In the genomic region with DNA sequence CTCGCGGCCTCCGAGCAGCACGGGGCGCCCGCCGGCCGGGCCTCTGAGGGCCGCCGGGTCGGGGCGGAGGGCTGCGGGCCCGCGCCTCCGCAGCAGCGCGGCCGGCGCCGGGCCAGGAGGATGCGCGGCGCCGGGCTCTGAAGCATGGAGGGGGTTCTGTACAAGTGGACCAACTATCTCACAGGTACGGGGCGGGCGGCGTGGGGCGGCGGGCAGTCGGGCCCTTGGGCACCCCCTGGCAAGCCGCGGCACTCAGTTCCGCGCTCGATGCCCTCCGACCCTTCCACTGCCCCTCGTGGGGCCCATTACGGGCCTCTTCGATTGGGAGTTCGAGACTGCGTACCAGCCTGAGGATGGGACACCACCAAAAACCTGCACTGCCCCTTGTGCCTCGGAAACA, we compare ENCODE assay signal across 7 mouse cellular contexts. TPM values are rescaled to one million over a fixed set of nuclear protein-coding genes. Genes with fewer than 3 reads are reported as not detected.
A peak's percentile ranks its signal among the peaks of the same experiment; 100 is the strongest.
DNase-seq lines count a peak whose midpoint lies in the region; ATAC-seq lines count a peak whose summit lies in the region.

No protein-coding gene starts in this region.

- DNase-seq in right cerebral cortex, postnatal 10 days (ENCODE audit: low spot score in 2 of 2) = peak; percentile 43 to 49
- DNase-seq in right cerebral cortex, postnatal 36 days (ENCODE audit: low spot score in 2 of 2) = no peak
- DNase-seq in cerebellum, adult 11 months = peak; percentile 37
- no peak for DNase-seq in forebrain, embryonic 14.5 days (ENCODE audit: low spot score)
- no peak for DNase-seq in left cerebral cortex, adult 8-10 months (ENCODE audit: low spot score in 2 of 2)

- ATAC-seq in forebrain, embryonic 14.5 days = peak; percentile 40
- ATAC-seq in limb, embryonic 15.5 days (ENCODE audit: insufficient number of reproducible peaks, low FRiP score, low TSS enrichment, low read depth) = no peak
- ATAC-seq in stomach, embryonic 15.5 days (ENCODE audit: insufficient read depth, low FRiP score, low read depth) = peak; percentile 28

- H3K4me1 ChIP-seq in forebrain, embryonic 14.5 days (ENCODE audit: control insufficient read depth, insufficient read depth, low read length) = peaks cover 18% of the 10 kb centered on the region
- peaks cover 22% of the 10 kb centered on the region for H3K4me1 ChIP-seq in limb, embryonic 15.5 days
- peaks cover 11% of the 10 kb centered on the region; the same call in 1 of the 2 replicates for H3K4me1 ChIP-seq in stomach, embryonic 15.5 days

- under 1% methylated on average over 34 of the region's 44 CpGs for WGBS in forebrain, embryonic 14.5 days
- under 1% methylated on average over 44 of the region's 44 CpGs for WGBS in limb, embryonic 15.5 days
- under 1% methylated on average over 42 of the region's 44 CpGs for WGBS in stomach, embryonic 15.5 days

- H3K27me3 ChIP-seq in forebrain, embryonic 14.5 days (replicated peaks; ENCODE audit: control insufficient read depth, insufficient read depth, low read length) = no peaks in the 10 kb centered on the region
- H3K27me3 ChIP-seq in limb, embryonic 15.5 days = no peaks in the 10 kb centered on the region
- no peaks in the 10 kb centered on the region for H3K27me3 ChIP-seq in stomach, embryonic 15.5 days (replicated peaks)

- H3K4me3 ChIP-seq in forebrain, embryonic 14.5 days (ENCODE audit: low read depth, low read length) = peak overlapping the region; percentile 87
- H3K4me3 ChIP-seq in limb, embryonic 15.5 days = peak overlapping the region; percentile 77
- peak overlapping the region; percentile 91 for H3K4me3 ChIP-seq in stomach, embryonic 15.5 days (replicated peaks)

- no peaks in the 10 kb centered on the region for H3K9me3 ChIP-seq in forebrain, embryonic 14.5 days (replicated peaks; ENCODE audit: control insufficient read depth, low read length)
- no peaks in the 10 kb centered on the region for H3K9me3 ChIP-seq in limb, embryonic 15.5 days
- no peaks in the 10 kb centered on the region for H3K9me3 ChIP-seq in stomach, embryonic 15.5 days

- peaks cover 8% of the 10 kb centered on the region for H3K36me3 ChIP-seq in forebrain, embryonic 14.5 days (ENCODE audit: control insufficient read depth, insufficient read depth, low read length)
- peaks cover 6% of the 10 kb centered on the region for H3K36me3 ChIP-seq in limb, embryonic 15.5 days
- H3K36me3 ChIP-seq in stomach, embryonic 15.5 days = no peaks in the 10 kb centered on the region

- H3K4me2 ChIP-seq in forebrain, embryonic 14.5 days (ENCODE audit: low read length) = peak overlapping the region; percentile 71
- peak overlapping the region; percentile 49 for H3K4me2 ChIP-seq in limb, embryonic 15.5 days
- peak overlapping the region; percentile 75 for H3K4me2 ChIP-seq in stomach, embryonic 15.5 days

- peak overlapping the region; percentile 74; the same call in 1 of the 2 replicates for H3K27ac ChIP-seq in forebrain, embryonic 14.5 days (ENCODE audit: low read depth, low read length)
- H3K27ac ChIP-seq in limb, embryonic 15.5 days = peak overlapping the region; percentile 89
- H3K27ac ChIP-seq in stomach, embryonic 15.5 days = peak overlapping the region; percentile 79

- H3K9ac ChIP-seq in forebrain, embryonic 14.5 days (ENCODE audit: low read length) = peak overlapping the region; percentile 91
- peak overlapping the region; percentile 77 for H3K9ac ChIP-seq in limb, embryonic 15.5 days
- peak overlapping the region; percentile 79 for H3K9ac ChIP-seq in stomach, embryonic 15.5 days

RNA-seq across cellular contexts. Expression of a gene that starts 0.4 kb away (rescaled TPM):
- polyA plus RNA-seq in forebrain, embryonic 14.5 days (2014; fragmentation: Nextera tagmentation; extraction: Ambion mirVana) = 5.6 and 5.7 TPM in 2 replicates
- 7.5 and 9.1 TPM in 2 replicates for polyA plus RNA-seq in limb, embryonic 15.5 days (2015; fragmentation: Nextera tagmentation; extraction: Ambion mirVana)
- polyA plus RNA-seq in stomach, embryonic 15.5 days (2015; fragmentation: Nextera tagmentation; extraction: Ambion mirVana) = 10.3 and 11.3 TPM in 2 replicates
- 10 to 100 TPM; 39.0 to 43.4 (median 40.7) TPM for total RNA-seq in left cerebral cortex, adult 8-10 months (2022)

RNA-seq across cellular contexts. Expression of a gene that starts 2.5 kb away (rescaled TPM):
- polyA plus RNA-seq in forebrain, embryonic 14.5 days (2014; fragmentation: Nextera tagmentation; extraction: Ambion mirVana) = 12.1 and 13.2 TPM in 2 replicates
- polyA plus RNA-seq in limb, embryonic 15.5 days (2015; fragmentation: Nextera tagmentation; extraction: Ambion mirVana) = 151 and 159 TPM in 2 replicates
- polyA plus RNA-seq in stomach, embryonic 15.5 days (2015; fragmentation: Nextera tagmentation; extraction: Ambion mirVana) = 68.8 and 74.0 TPM in 2 replicates
- total RNA-seq in left cerebral cortex, adult 8-10 months (2022) = 1 to 10 TPM; 4.4 to 6.1 (median 5.8) TPM

RNA-seq across cellular contexts. Expression of a gene that starts 27.2 kb away (rescaled TPM):
- 0.38 and 2.1 TPM in 2 replicates for polyA plus RNA-seq in forebrain, embryonic 14.5 days (2014; fragmentation: Nextera tagmentation; extraction: Ambion mirVana)
- polyA plus RNA-seq in limb, embryonic 15.5 days (2015; fragmentation: Nextera tagmentation; extraction: Ambion mirVana) = 0.15 and 0.53 TPM in 2 replicates
- 0.21 and 0.32 TPM in 2 replicates for polyA plus RNA-seq in stomach, embryonic 15.5 days (2015; fragmentation: Nextera tagmentation; extraction: Ambion mirVana)
- total RNA-seq in left cerebral cortex, adult 8-10 months (2022) = under 1 TPM in 1 of 4 experiments, not detected in 3; 0.46 TPM

RNA-seq across cellular contexts. Expression of a gene that starts 27.6 kb away (rescaled TPM):
- polyA plus RNA-seq in forebrain, embryonic 14.5 days (2014; fragmentation: Nextera tagmentation; extraction: Ambion mirVana) = 109 and 112 TPM in 2 replicates
- 55.2 and 58.0 TPM in 2 replicates for polyA plus RNA-seq in limb, embryonic 15.5 days (2015; fragmentation: Nextera tagmentation; extraction: Ambion mirVana)
- polyA plus RNA-seq in stomach, embryonic 15.5 days (2015; fragmentation: Nextera tagmentation; extraction: Ambion mirVana) = 47.8 and 49.1 TPM in 2 replicates
- 10 to 100 TPM; 17.3 to 22.0 (median 18.9) TPM for total RNA-seq in left cerebral cortex, adult 8-10 months (2022)

Comparison
In these comparisons a context has a peak if more than half of its experiments do, and no peak if none do; other contexts are left out.
1. DNase-seq: peak in right cerebral cortex, postnatal 10 days (2 of 2) and cerebellum, adult 11 months (single experiment); none in right cerebral cortex, postnatal 36 days (0 of 2), forebrain, embryonic 14.5 days (single experiment) and left cerebral cortex, adult 8-10 months (0 of 2).
2. Peak in every context shown above with its lines, with median percentiles within 50 percentile points of each other: H3K27ac ChIP-seq, H3K4me2 ChIP-seq, H3K4me3 ChIP-seq and H3K9ac ChIP-seq.